Mouse (Mus musculus) right cerebral cortex, postnatal 25 days (tissue): ENCODE data around the gene Slc19a1.

Experiments used
- DNase-seq: peaks from one replicate; pipeline ENCODE4 v3.0.0; 2022

Gene Slc19a1

DNA sequence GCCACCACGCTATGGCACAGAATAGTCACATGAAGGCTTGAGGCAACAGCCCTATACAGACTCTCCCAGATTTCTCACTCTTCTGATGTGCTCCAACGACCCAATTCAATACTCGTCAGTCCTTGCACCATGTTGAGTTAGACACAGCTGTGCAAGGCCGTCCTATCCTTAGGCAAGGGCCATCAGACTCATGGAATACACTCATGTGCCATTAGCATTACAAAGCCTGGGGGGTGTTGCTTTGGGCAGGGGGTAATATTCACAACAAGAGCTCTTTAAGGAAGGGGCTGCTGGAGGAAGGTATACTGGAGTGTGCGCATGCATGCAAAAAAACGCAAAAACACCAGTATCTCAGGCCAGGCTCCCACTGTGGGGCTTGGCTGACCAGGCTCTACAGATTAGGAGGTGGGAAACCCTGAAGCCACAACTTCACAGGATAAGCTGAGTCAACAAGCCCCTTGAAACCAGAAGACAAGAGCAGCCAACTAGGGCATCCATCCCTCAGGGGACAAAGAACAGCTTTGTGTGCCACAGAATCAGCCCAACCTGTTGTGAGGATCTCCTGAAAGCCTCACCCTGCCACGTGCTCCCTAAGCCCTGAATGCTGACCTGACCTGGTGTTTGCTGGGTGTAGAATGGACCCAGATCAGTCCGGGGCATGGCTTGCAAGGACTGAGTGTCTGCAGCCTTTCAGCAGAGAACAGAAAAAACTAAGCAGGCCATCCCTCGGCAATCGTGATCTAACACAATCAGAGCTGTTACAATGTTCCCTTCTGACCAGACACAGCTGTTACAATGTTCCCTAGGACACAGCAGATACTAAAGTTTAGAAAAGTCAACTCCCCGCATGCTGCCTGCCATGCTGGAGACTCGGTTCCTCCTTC is 65.2 kb downstream of the Slc19a1 start:
- DNase-seq: no peak

GRCm38 (mm10) chr10:77097890-77098200 is 65.8 kb downstream of the Slc19a1 start:
- DNase-seq: no peak

GRCm38 (mm10) chr10:77098619-77099018 is 66.6 kb downstream of the Slc19a1 start:
- DNase-seq: no peak

DNA sequence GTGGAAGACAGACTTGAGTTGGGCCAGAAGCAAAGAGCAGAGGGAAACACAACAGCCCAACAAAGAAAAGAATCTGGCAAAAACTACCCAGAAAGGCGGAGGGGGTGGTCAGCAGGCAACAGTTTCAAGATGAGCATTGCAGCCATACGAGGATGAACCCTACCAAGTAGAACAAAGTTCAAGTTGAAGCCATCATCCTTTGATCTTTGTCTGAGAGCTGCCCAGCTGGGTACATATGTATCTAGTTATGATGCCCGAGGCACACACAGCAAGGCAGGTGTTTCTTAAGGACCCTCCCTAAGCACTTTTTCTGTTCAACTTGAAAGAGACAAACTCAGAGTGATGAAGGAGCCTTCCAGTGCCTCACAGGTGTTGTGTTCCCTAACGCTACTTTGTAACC is 67.7 kb downstream of the Slc19a1 start:
- DNase-seq: no peak

DNA sequence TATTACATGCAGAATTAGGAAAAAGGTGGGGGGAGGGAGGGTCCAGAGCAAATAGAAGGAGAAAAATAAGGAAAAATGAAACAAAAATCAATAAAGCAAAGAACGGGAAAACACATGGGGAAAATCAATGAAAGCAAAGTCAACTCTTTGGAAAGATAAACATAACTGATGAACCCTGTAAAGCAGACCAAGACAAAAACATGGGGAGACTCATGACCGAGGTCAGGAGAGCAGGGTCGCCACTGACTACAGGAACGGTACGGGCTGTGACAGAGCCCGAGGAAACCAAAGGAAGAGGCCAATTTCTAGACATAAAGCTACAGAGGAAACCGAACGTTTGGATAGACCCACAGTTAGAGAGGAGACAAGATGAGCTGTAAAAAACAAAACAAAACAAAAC is 71.6 kb downstream of the Slc19a1 start:
- no peak for DNase-seq

- DNase-seq: no peak
These were observed 72.3 kb downstream of the Slc19a1 start for GRCm38 (mm10) chr10:77104327-77104726.

DNA sequence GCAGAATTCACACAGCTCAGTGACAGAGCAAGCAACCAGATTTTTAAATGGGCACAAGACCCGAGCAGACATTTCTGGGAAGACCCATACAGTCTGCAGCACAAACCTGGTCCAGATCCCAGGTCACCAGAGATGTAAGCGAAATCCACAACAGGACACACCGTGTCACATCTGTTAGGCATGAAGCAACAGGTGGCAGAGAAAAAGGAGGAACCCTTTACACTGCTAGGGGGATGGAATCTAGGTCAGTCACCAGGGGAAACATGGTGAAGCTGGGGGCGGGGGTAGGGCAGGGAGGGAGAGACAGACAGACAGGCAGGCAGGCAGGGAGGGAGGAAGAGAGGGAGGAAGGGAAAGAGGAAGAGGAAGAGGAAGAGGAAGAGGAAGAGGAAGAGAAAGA is 76.1 kb downstream of the Slc19a1 start:
- DNase-seq: no peak

- no peak for DNase-seq
These were observed 78.0 kb downstream of the Slc19a1 start for GRCm38 (mm10) chr10:77110010-77110409.
